Comparison of ENCODE assay signal across 10 mouse cellular contexts in genomic region chr1:120603656-120604051, GRCm38 (mm10). TPM values are rescaled to one million over a fixed set of nuclear protein-coding genes. Genes with fewer than 3 reads are reported as not detected.
DNase-seq lines count a peak whose midpoint lies in the region; ATAC-seq and TF ChIP-seq lines count a peak whose summit lies in the region.
"Had no signal": no experiment of that assay in that cellular context is flagged by ENCODE, and none has a peak within 500 bp of the region (broad histone marks: within the 10 kb centered on the region; RNA-seq: fewer than 3 reads in every experiment).

No protein-coding gene starts in this region.

- no peak overlapping the region for H3K9ac ChIP-seq in kidney, embryonic 15.5 days
- 0 out of 2 replicates have a peak overlapping the region, but pooled peaks have one; percentile 15 for H3K9ac ChIP-seq in embryonic facial prominence, embryonic 11.5 days (replicated peaks; ENCODE audit: low read length)
- peak overlapping the region; percentile 48 for H3K9ac ChIP-seq in hindbrain, embryonic 15.5 days

- no peaks in the 10 kb centered on the region for H3K9me3 ChIP-seq in kidney, embryonic 15.5 days (replicated peaks)
- H3K9me3 ChIP-seq in embryonic facial prominence, embryonic 11.5 days (replicated peaks; ENCODE audit: control insufficient read depth, low read length): no peaks in the 10 kb centered on the region
- H3K9me3 ChIP-seq in hindbrain, embryonic 15.5 days: no peaks in the 10 kb centered on the region

- H3K27me3 ChIP-seq in kidney, embryonic 15.5 days: peaks cover 99% of the 10 kb centered on the region
- peaks cover 64% of the 10 kb centered on the region for H3K27me3 ChIP-seq in embryonic facial prominence, embryonic 11.5 days (ENCODE audit: control insufficient read depth, insufficient read depth, low read length)
- H3K27me3 ChIP-seq in hindbrain, embryonic 15.5 days: peaks cover 54% of the 10 kb centered on the region
- no peaks in the 10 kb centered on the region for H3K27me3 ChIP-seq in myocyte (ENCODE audit: control insufficient read depth, insufficient read depth, insufficient read length)

- peaks cover 36% of the 10 kb centered on the region for H3K79me2 ChIP-seq in myocyte (ENCODE audit: control insufficient read depth, insufficient read depth)

- H3ac ChIP-seq in myocyte (ENCODE audit: control insufficient read depth, insufficient read length): peak overlapping the region; percentile 65

- H3K27ac ChIP-seq in kidney, embryonic 15.5 days: no peak overlapping the region
- H3K27ac ChIP-seq in embryonic facial prominence, embryonic 11.5 days (replicated peaks; ENCODE audit: low read depth, low read length): no peak overlapping the region
- H3K27ac ChIP-seq in hindbrain, embryonic 15.5 days (replicated peaks): peak overlapping the region; percentile 81

- peak overlapping the region; percentile 46 for H3K4me3 ChIP-seq in kidney, embryonic 15.5 days (replicated peaks)
- peak overlapping the region; percentile 32 for H3K4me3 ChIP-seq in embryonic facial prominence, embryonic 11.5 days (ENCODE audit: low read depth, low read length)
- peak overlapping the region; percentile 44 for H3K4me3 ChIP-seq in hindbrain, embryonic 15.5 days
- H3K4me3 ChIP-seq in myocyte: peak overlapping the region; percentile 75

- TF ChIP-seq POLR2A in myocyte (IDR thresholded peaks at IDR 0.05; ENCODE audit: insufficient read length, low read depth): no peak

- ATAC-seq in kidney, embryonic 15.5 days (replicated peaks; ENCODE audit: low FRiP score): peak; percentile 34; the same call in 1 of the 2 replicates
- 0 out of 2 replicates have a peak, but pooled peaks have one; percentile 20 for ATAC-seq in embryonic facial prominence, embryonic 11.5 days (replicated peaks; ENCODE audit: insufficient number of reproducible peaks, low FRiP score, low TSS enrichment, low read depth)
- ATAC-seq in hindbrain, embryonic 15.5 days (ENCODE audit: low FRiP score, low read depth): no peak
- no peak for ATAC-seq in erythroblast, adult 5-6 weeks (replicated peaks; ENCODE audit: low FRiP score, poor library complexity, severe bottlenecking)
- ATAC-seq in megakaryocyte progenitor cell, adult 5-6 weeks (replicated peaks; ENCODE audit: poor library complexity): no peak

- DNase-seq in kidney, adult 8-10 months: no peak
- peak; percentile 42 for DNase-seq in embryonic facial prominence, embryonic 11.5 days (ENCODE audit: low spot score)
- DNase-seq in frontal cortex, postnatal 36 days (ENCODE audit: low spot score in 2 of 2): no peak

- under 1% methylated on average over 35 of the region's 35 CpGs for WGBS in kidney, embryonic 15.5 days
- under 1% methylated on average over 35 of the region's 35 CpGs for WGBS in embryonic facial prominence, embryonic 11.5 days
- under 1% methylated on average over 32 of the region's 35 CpGs for WGBS in hindbrain, embryonic 15.5 days

- H3K36me3 ChIP-seq in kidney, embryonic 15.5 days: no peaks in the 10 kb centered on the region
- H3K36me3 ChIP-seq in embryonic facial prominence, embryonic 11.5 days (replicated peaks; ENCODE audit: control insufficient read depth, insufficient read depth, low read depth, low read length): no peaks in the 10 kb centered on the region
- no peaks in the 10 kb centered on the region for H3K36me3 ChIP-seq in hindbrain, embryonic 15.5 days
- no peaks in the 10 kb centered on the region for H3K36me3 ChIP-seq in myocyte (ENCODE audit: control insufficient read depth, insufficient read depth)

- peaks cover 33% of the 10 kb centered on the region for H3K4me1 ChIP-seq in kidney, embryonic 15.5 days
- peaks cover 5% of the 10 kb centered on the region; the same call in 1 of the 2 replicates for H3K4me1 ChIP-seq in embryonic facial prominence, embryonic 11.5 days (ENCODE audit: control insufficient read depth, insufficient read depth, low read length)
- peaks cover 28% of the 10 kb centered on the region for H3K4me1 ChIP-seq in hindbrain, embryonic 15.5 days (replicated peaks)

- peak overlapping the region; percentile 88 for H3K4me2 ChIP-seq in kidney, embryonic 15.5 days
- peak overlapping the region; percentile 74 for H3K4me2 ChIP-seq in embryonic facial prominence, embryonic 11.5 days (ENCODE audit: low read depth, low read length)
- H3K4me2 ChIP-seq in hindbrain, embryonic 15.5 days: peak overlapping the region; percentile 66
- peak overlapping the region; percentile 98 for H3K4me2 ChIP-seq in myocyte (ENCODE audit: low read depth)

TF ChIP-seq in myocyte, 11 proteins besides CTCF, POLR2A, EP300 and RAD21:
- TF ChIP-seq USF1 (IDR thresholded peaks at IDR 0.05; ENCODE audit: low read depth) (no peak), TCF12 (IDR thresholded peaks at IDR 0.05; ENCODE audit: insufficient read depth, poor library complexity, severe bottlenecking) (no peak), SRF (IDR thresholded peaks at IDR 0.05; ENCODE audit: control insufficient read depth, insufficient read length, low read depth) (no peak), CEBPB (IDR thresholded peaks at IDR 0.05; ENCODE audit: insufficient read depth, poor library complexity, severe bottlenecking) (no peak), POLR2AphosphoS2 (IDR thresholded peaks at IDR 0.05; ENCODE audit: insufficient read length, low read depth) (no peak), REST (IDR thresholded peaks at IDR 0.05; ENCODE audit: insufficient read depth, insufficient read length) (no peak), E2F4 (IDR thresholded peaks at IDR 0.05; ENCODE audit: insufficient read depth) (no peak), MAX (IDR thresholded peaks at IDR 0.05; ENCODE audit: low read depth) (no peak), MYOG (IDR thresholded peaks at IDR 0.05; ENCODE audit: control insufficient read depth in 1 of 3, insufficient read depth in 1 of 3, insufficient read length in 2 of 3, low read depth in 2 of 3) (no peak), MYOD1 (IDR thresholded peaks at IDR 0.05; ENCODE audit: control insufficient read depth in 1 of 3, insufficient read length in 2 of 3, low read depth in 2 of 3) (no peak), TCF3 (IDR thresholded peaks at IDR 0.05; ENCODE audit: insufficient read length, low read depth) (no peak)

RNA-seq across cellular contexts. Expression of gene En1, which starts 1.4 kb away (rescaled TPM):
- 0.05 and 0.10 TPM in 2 replicates for polyA plus RNA-seq in kidney, embryonic 15.5 days (2015; fragmentation: Nextera tagmentation; extraction: Ambion mirVana)
- 1.0 and 1.4 TPM in 2 replicates for polyA plus RNA-seq in embryonic facial prominence, embryonic 11.5 days (2014; fragmentation: Nextera tagmentation; extraction: Ambion mirVana)
- polyA plus RNA-seq in hindbrain, embryonic 15.5 days (2015; fragmentation: Nextera tagmentation; extraction: Ambion mirVana): 3.7 and 8.0 TPM in 2 replicates
- polyA plus RNA-seq in myocyte (2012; fragmentation: generic; extraction: Trizol): 6.9 TPM
- total RNA-seq in erythroblast, adult 5-6 weeks (2015; ENCODE audit: low replicate concordance): not detected in 2 replicates
- total RNA-seq in erythroblast, adult 5-6 weeks (2017; ENCODE audit: low replicate concordance): not detected in 2 replicates
- not detected in 2 replicates for total RNA-seq in megakaryocyte progenitor cell, adult 5-6 weeks (2015)
- total RNA-seq in megakaryocyte progenitor cell, adult 5-6 weeks (2017): not detected in 2 replicates
- total RNA-seq: adrenal gland, adult 18-20 months; hematopoietic stem cell, adult 5-6 weeks had no signal

Comparison
In these comparisons a context has a peak if more than half of its experiments do, and no peak if none do; other contexts are left out.
1. ATAC-seq: peak in kidney, embryonic 15.5 days (single experiment) and embryonic facial prominence, embryonic 11.5 days (single experiment); none in hindbrain, embryonic 15.5 days (single experiment), erythroblast, adult 5-6 weeks (single experiment) and megakaryocyte progenitor cell, adult 5-6 weeks (single experiment).
2. Peak in every context shown above with its lines, with median percentiles within 50 percentile points of each other: H3K4me2 ChIP-seq and H3K4me3 ChIP-seq.